Mouse (Mus musculus) left cerebral cortex, adult 11 months (tissue): ENCODE measurements around the gene Nup98.
A peak's percentile ranks its signal among the peaks of the same experiment; 100 is the strongest.

ENCODE experiments used
- DNase-seq: peaks from one replicate; pipeline ENCODE4 v3.0.0; 2022; ENCODE audit warnings: low spot score

Gene Nup98

DNA sequence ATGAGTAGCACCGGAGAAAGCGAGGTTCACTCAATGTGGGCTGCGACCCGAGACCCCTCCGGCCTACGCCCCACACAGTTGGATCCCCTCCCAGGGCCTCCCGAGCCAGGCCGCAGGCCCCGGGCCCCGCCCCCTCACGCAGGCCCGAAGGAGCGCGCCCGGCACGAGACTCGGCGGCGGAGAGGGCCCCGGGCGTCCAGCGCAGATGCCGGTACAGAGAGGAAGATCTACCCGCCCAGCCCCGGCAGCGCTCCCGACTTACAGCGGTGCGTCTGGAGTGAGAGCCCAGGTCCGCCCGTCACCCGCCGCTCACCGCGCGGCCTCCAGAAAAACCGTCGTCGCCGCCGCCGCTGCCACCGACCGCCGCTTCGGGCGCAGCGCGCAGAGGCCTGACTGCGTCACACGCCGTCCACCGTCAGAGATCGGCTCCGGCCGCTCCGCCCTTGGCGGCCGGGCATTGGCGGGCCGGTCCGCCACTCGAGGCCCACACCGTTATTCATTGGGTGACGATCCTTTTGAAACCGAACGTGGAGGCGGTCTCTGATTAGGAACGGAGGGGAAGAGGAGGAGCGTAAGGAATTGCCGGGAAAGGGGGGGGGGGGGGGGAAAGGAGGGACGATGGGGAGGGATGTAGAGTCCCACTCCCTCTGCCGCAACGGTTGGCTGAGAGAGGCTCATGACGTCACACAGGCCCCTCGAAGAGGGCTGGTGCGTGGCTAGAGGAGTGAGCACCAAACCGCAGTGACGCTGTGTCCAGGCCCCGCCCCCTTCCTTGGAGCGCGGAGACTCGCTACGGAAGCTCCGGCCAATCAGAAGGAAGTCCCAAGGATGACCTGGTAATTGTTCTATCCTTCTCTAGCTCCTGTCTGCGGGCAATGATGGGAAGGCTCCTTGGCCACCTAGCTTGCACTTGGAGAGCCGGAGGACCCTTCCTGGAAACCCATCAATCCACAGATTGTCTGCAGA, at the start of gene Nup98, which contains the start of gene Pgap2:
Gene Nup98 (minus strand): TSS at position 421 of the 966 bp plus-strand sequence.
Gene Pgap2 (plus strand): TSS at position 453 of the 966 bp plus-strand sequence.
- DNase-seq = peak; percentile 98

- DNase-seq = no peak
These were observed 48.8 kb upstream of the Nup98 start for GRCm38 (mm10) chr7:102258753-102259152.

DNA sequence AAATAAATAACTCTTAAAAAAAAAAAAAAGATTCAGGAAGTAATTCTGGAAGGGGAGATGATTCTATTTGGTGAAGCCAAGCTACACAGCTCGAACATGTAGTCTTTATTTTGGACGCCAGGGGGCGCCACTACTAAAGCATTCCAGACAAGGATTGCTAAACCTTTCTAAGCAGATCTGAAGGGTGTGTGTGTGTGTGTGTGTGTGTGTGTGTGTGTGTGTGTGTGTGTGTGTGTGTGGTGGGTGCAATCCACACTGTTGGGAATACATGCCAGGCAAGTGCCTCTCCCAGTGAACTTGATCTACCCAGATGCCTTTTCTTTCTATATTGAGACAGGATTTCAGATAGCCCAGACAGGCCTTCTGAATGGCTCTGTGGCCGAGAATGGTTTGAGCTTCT, 48.2 kb upstream of the Nup98 start:
- DNase-seq = peak; percentile 56

- no peak for DNase-seq
These were observed 46.7 kb upstream of the Nup98 start for GRCm38 (mm10) chr7:102256636-102257035.

DNA sequence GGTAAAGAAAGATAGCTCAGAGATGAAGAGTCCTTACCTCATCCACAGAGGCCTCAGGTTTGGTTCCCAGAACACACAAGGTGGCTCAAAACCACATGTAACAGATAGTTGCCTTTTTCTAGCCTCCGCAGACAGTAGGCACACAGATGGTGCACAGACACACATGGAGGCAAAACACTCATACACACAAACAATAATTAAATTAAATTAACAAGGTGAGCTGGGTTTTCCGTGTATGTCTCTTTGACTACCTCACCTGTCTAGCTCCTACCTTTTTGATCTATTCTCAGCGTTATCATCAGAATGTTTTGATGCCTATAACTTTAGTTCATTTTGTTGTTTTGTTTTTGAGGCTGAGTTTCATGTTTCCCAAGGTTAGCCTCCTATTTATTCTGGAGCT, 46.0 kb upstream of the Nup98 start, which contains the start of gene Rhog:
Gene Rhog (minus strand): TSS at position 101 of the 400 bp plus-strand sequence.
- DNase-seq = no peak

DNA sequence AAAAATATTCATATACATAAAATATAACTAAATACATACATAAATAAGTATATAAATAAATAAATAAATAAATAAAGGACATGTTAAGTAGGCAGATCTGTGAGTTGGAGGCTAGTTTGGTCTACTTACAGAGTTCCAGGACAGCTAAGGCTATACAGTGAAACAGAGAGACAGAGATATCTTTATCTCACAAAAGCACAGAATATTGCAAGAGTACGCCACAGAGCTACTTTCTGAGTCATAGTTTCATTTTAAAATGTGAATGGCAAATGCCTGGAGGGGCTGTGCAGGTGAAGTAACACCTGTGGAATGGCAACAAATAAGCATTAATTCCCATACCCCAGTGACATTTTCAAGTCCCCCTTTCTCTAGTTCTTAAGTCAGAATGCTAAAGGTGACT, 43.7 kb upstream of the Nup98 start:
- DNase-seq = no peak

DNA sequence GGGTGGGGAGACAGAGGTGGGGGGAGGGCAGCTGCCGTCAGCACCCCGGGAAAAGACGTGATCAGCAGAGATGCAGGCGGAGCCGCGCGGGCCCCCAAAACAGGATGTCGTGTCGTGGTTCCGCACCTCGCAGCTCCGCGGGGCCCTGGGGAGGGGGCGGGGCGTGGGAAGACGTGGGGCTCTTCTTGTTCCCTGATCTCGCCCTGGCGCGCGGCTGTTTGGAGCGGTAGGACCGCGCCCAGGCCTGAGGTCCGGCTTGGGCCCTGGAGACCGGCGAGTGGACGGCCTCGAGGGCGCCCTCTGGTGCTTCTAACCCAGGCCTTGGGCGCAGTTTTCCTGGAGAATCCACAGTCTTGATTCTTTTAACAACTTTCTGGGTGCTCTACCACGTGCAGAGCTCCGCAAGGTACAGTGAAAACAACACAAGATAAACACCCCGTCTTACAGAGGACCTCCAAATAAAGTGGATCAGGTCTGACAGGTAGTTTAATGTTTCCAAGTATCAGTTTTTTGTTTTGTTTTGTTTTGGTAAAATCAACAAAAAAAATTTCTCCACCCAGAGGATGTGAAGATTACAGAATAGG, 40.7 kb upstream of the Nup98 start:
- DNase-seq = peak; percentile 81

- peak; percentile 34 for DNase-seq
These were observed 40.1 kb upstream of the Nup98 start for GRCm38 (mm10) chr7:102249896-102250630.

- DNase-seq = no peak
These were observed 39.5 kb upstream of the Nup98 start for GRCm38 (mm10) chr7:102249531-102249895.

- DNase-seq = no peak
These were observed 38.9 kb upstream of the Nup98 start for GRCm38 (mm10) chr7:102248691-102249404.

DNA sequence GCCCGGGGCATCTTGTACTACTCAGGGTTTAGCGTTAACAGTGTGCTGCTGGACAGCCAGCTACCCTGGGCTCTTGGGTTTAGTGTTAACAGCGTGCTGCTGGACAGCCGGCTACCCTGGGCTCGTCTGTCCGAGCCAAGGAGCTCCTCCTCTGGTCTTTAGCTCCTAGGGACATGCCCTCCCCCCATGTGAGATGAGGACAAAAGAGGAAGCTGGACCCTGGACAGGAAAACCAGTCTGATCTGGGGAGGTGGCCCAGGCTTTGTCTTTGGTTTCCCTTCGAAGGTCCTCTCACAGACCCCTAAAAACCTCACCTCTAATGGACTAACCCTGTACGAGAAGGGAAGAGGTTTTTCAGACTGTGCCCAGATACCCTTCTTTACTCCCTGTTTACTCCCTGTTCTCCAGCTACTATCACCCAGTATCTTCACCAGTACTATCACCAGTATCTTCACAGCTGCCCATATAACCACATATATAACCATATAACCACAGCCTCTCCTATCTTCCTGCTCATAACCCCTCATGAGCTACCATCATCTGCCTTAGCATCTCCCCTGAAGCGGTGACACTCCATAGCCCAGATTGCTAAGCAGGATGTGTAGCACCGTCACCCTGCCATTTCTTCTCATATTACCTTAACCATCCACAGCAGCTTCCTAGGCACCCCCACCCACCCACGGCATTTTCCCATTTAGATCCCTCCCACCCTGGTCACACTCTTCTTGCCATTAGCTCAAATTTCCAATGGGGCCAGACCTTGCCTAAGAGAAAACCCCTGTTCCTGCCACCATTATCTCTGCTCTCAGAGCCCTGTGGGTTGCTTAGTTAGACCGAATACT, 37.2 kb upstream of the Nup98 start:
- DNase-seq = no peak

DNA sequence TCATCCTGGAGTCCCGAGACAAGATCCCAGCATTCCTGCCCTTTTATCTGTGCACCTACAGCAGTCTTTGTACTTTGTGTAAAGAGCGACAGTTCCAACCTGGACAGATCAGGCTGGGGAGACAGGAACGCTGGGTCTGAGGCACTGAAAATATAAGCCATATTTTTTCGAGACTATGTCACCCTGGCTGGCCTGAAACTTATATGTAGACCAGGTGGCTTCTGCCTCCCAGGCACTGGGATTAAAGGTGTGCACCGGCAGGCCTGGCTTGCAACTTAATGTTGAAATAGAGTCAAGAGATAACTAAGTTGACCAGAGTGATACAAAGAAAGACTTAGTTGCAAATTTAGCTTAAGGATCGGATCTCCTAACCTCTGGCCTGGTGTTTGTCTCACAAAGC, 36.3 kb upstream of the Nup98 start:
- no peak for DNase-seq

DNA sequence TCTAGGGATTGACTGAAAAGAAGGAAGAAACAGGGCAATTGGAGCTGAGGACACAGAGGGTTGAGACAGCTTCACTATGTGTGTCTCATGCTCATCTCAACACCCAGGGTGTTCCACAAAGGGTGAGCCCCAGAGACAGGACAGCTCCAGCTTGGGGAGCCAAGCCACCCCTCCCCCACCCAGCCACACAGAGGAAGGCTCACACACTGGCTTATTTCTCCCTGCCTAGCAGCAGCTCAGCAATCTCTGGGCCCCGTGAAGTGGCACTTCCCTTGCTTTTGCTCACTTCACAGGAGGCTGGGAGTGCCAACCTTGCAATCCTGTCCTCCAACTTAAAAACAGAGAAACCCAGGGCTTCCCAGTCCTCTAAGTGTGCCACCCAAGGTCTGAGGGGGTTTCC, 35.8 kb upstream of the Nup98 start:
- no peak for DNase-seq

DNA sequence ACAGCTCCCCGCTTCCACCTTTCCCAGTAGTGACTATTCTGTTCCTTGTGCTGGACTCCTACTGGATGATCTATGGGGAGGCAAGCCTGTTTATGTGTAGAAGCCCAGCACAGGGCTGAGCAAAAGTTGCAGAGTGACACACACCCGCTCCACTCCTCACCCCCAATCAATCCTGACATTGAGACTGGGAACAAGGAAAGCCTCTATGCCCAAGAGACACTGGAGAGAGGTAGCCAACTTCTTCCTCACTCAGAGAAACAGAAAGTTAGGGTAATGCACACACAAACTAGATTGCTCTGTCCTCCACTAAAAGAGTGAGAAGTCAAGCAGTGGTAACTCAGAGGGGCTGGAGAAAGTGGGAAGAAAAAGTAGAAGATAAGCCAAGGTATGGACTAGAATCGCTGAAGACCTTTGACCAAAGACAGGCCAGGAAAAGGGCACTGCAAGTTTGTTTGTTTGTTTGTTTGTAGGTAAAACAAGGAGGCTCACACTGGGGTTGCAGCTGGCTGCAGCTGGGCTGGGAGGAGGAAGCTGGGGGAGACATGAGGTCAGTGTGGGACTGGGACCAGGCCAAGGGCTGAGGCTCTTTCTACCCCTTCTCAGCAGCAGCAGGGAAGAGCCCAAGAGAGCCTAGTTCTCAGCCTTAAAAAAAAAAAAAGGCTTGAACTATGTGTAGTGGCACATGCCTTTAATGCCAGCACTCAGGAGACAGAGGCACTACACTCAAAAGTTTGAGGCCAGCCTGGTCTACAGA, 35.0 kb upstream of the Nup98 start:
- DNase-seq = no peak

GRCm38 (mm10) chr7:102243870-102244269, 33.9 kb upstream of the Nup98 start:
- no peak for DNase-seq

- no peak for DNase-seq
These were observed 32.9 kb upstream of the Nup98 start for GRCm38 (mm10) chr7:102242917-102243316.

GRCm38 (mm10) chr7:102242371-102242770, 32.4 kb upstream of the Nup98 start:
- DNase-seq = no peak

DNA sequence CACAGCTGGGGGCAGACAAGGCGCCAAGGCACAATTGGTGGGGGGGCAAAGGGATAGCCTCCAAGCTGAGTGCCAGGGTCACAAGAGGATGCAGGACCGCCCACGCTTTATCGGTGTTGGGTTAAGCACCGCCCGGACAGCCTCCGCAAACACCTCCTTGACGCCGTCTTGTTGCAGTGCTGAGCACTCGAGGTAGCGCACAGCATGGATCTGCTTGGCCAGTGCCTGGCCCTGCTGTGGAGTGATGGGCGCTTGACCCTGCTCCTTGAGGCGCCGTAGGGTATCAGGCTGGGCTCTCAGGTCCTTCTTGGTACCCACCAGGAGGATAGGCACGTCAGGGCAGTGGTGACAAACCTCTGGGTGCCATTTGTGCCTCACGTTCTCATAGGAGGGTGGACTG, 29.6 kb upstream of the Nup98 start:
- DNase-seq = no peak

- no peak for DNase-seq
These were observed 28.8 kb upstream of the Nup98 start for GRCm38 (mm10) chr7:102238686-102239286.

GRCm38 (mm10) chr7:102233059-102233458, 23.1 kb upstream of the Nup98 start:
- no peak for DNase-seq
